22 mouse cellular contexts compared by ENCODE assay signal in the genomic region with DNA sequence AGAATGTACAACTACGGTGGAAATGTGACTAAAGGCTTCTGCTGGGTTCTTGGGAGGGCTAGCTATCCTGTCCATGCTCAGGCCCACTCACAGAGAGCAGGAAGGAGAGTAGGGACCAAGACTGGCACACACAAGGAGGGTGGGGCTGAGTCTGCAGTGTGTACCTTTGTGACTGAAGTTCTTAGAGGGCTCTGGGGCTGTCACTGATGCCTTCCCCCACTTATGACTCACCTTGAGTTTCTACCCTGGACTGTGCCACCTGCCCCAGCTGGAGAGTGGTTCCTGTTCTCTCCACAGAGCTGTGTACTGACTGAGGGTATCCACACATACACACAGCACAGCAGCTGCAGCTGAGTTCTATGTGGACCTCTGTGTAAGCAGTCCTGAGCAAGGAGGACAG.
DNase-seq lines count a peak whose midpoint lies in the region; ATAC-seq and TF ChIP-seq lines count a peak whose summit lies in the region.
"Had no signal": no experiment of that assay in that cellular context is flagged by ENCODE, and none has a peak within 500 bp of the region (broad histone marks: within the 10 kb centered on the region; RNA-seq: fewer than 3 reads in every experiment).

No protein-coding gene starts in this region.

- no peak overlapping the region for H3K27ac ChIP-seq in embryonic facial prominence, embryonic 12.5 days
- no peak overlapping the region for H3K27ac ChIP-seq in embryonic facial prominence, embryonic 10.5 days (replicated peaks)
- no peak overlapping the region for H3K27ac ChIP-seq in midbrain, embryonic 15.5 days
- no peak overlapping the region for H3K27ac ChIP-seq in midbrain, embryonic 13.5 days
- no peak overlapping the region for H3K27ac ChIP-seq in stomach, postnatal 0 days (replicated peaks)
- H3K27ac ChIP-seq: forebrain, embryonic 13.5 days; forebrain, embryonic 15.5 days had no signal

- no peaks in the 10 kb centered on the region for H3K4me1 ChIP-seq in embryonic facial prominence, embryonic 12.5 days
- H3K4me1 ChIP-seq in embryonic facial prominence, embryonic 10.5 days: no peaks in the 10 kb centered on the region
- no peaks in the 10 kb centered on the region for H3K4me1 ChIP-seq in midbrain, embryonic 15.5 days
- no peaks in the 10 kb centered on the region for H3K4me1 ChIP-seq in midbrain, embryonic 13.5 days (replicated peaks)
- H3K4me1 ChIP-seq in stomach, postnatal 0 days (replicated peaks; ENCODE audit: control insufficient read depth, insufficient read depth): no peaks in the 10 kb centered on the region
- H3K4me1 ChIP-seq: forebrain, embryonic 15.5 days had no signal

- H3K4me3 ChIP-seq in embryonic facial prominence, embryonic 12.5 days: no peak overlapping the region
- no peak overlapping the region for H3K4me3 ChIP-seq in embryonic facial prominence, embryonic 10.5 days
- H3K4me3 ChIP-seq in midbrain, embryonic 15.5 days: no peak overlapping the region
- no peak overlapping the region for H3K4me3 ChIP-seq in midbrain, embryonic 13.5 days (replicated peaks)
- H3K4me3 ChIP-seq in stomach, postnatal 0 days (ENCODE audit: low read depth, low read length): no peak overlapping the region
- H3K4me3 ChIP-seq: forebrain, embryonic 13.5 days; forebrain, embryonic 15.5 days had no signal

- no peak for DNase-seq in embryonic facial prominence, embryonic 10.5 days (ENCODE audit: low spot score)
- no peak for DNase-seq in stomach, postnatal 0 days (ENCODE audit: low spot score)
- DNase-seq: adrenal gland, adult 8-10 months; adrenal gland, postnatal 14 days; adrenal gland, postnatal 36 days; B cell, adult 2 months; cerebellum, adult 11-12 months; cerebellum, adult 2 months; cerebellum, adult 9-10 months; cerebellum, postnatal 10 days; cerebellum, postnatal 25 days; forebrain, postnatal 0 days had no signal

- no peak overlapping the region for H3K4me2 ChIP-seq in embryonic facial prominence, embryonic 12.5 days (replicated peaks)
- no peak overlapping the region for H3K4me2 ChIP-seq in midbrain, embryonic 15.5 days
- H3K4me2 ChIP-seq in midbrain, embryonic 13.5 days (replicated peaks): no peak overlapping the region
- no peak overlapping the region for H3K4me2 ChIP-seq in stomach, postnatal 0 days (replicated peaks; ENCODE audit: low read depth)
- H3K4me2 ChIP-seq: forebrain, embryonic 13.5 days; forebrain, embryonic 15.5 days had no signal

- WGBS in embryonic facial prominence, embryonic 12.5 days: 87% methylated on average over 1 of the region's 1 CpGs
- WGBS in embryonic facial prominence, embryonic 10.5 days: 96% methylated on average over 1 of the region's 1 CpGs
- 90% methylated on average over 1 of the region's 1 CpGs for WGBS in midbrain, embryonic 15.5 days
- WGBS in midbrain, embryonic 13.5 days: 86% methylated on average over 1 of the region's 1 CpGs
- WGBS in stomach, postnatal 0 days: 96% methylated on average over 1 of the region's 1 CpGs

- H3K27me3 ChIP-seq in embryonic facial prominence, embryonic 12.5 days: no peaks in the 10 kb centered on the region
- no peaks in the 10 kb centered on the region for H3K27me3 ChIP-seq in embryonic facial prominence, embryonic 10.5 days (replicated peaks; ENCODE audit: low read depth, poor library complexity, severe bottlenecking)
- H3K27me3 ChIP-seq in midbrain, embryonic 15.5 days (replicated peaks): no peaks in the 10 kb centered on the region
- H3K27me3 ChIP-seq in midbrain, embryonic 13.5 days: no peaks in the 10 kb centered on the region
- H3K27me3 ChIP-seq in stomach, postnatal 0 days (ENCODE audit: control insufficient read depth, insufficient read depth, low read length): no peaks in the 10 kb centered on the region
- H3K27me3 ChIP-seq: CH12.LX; forebrain, embryonic 13.5 days; forebrain, embryonic 15.5 days; Patski had no signal

- no peak overlapping the region for H3K9ac ChIP-seq in embryonic facial prominence, embryonic 12.5 days
- H3K9ac ChIP-seq in midbrain, embryonic 15.5 days: no peak overlapping the region
- no peak overlapping the region for H3K9ac ChIP-seq in midbrain, embryonic 13.5 days (replicated peaks)
- H3K9ac ChIP-seq in stomach, postnatal 0 days (ENCODE audit: low read length): no peak overlapping the region
- H3K9ac ChIP-seq: forebrain, embryonic 13.5 days; forebrain, embryonic 15.5 days; forebrain, postnatal 0 days had no signal

- no peaks in the 10 kb centered on the region for H3K9me3 ChIP-seq in embryonic facial prominence, embryonic 12.5 days
- no peaks in the 10 kb centered on the region for H3K9me3 ChIP-seq in embryonic facial prominence, embryonic 10.5 days
- H3K9me3 ChIP-seq in midbrain, embryonic 15.5 days: no peaks in the 10 kb centered on the region
- H3K9me3 ChIP-seq in midbrain, embryonic 13.5 days: no peaks in the 10 kb centered on the region
- H3K9me3 ChIP-seq in stomach, postnatal 0 days (ENCODE audit: control insufficient read depth, low read length): no peaks in the 10 kb centered on the region
- H3K9me3 ChIP-seq: forebrain, embryonic 13.5 days; forebrain, embryonic 15.5 days had no signal

- no peak for TF ChIP-seq EP300 in stomach, postnatal 0 days (optimal IDR thresholded peaks at IDR 0.05)

- no peak for TF ChIP-seq CTCF in stomach, postnatal 0 days (IDR thresholded peaks at IDR 0.05; ENCODE audit: low read depth)

- ATAC-seq in embryonic facial prominence, embryonic 12.5 days (ENCODE audit: insufficient number of reproducible peaks, insufficient read depth, low FRiP score, low TSS enrichment): 0 out of 2 replicates have a peak, but pooled peaks have one; percentile 50
- ATAC-seq in midbrain, embryonic 15.5 days (replicated peaks): peak; percentile 41; the same call in 1 of the 2 replicates
- ATAC-seq in midbrain, embryonic 13.5 days: no peak
- ATAC-seq in stomach, postnatal 0 days (ENCODE audit: low FRiP score, low TSS enrichment): peak; percentile 64; the same call in 1 of the 2 replicates
- ATAC-seq: activated CD4-positive, CD25-positive, alpha-beta regulatory T cell, adult 4 months; CD4-positive, CD25-positive, alpha-beta regulatory T cell, adult 4 months; forebrain, embryonic 13.5 days; forebrain, embryonic 15.5 days; forebrain, postnatal 0 days; Patski had no signal

- H3K36me3 ChIP-seq in embryonic facial prominence, embryonic 12.5 days: no peaks in the 10 kb centered on the region
- no peaks in the 10 kb centered on the region for H3K36me3 ChIP-seq in embryonic facial prominence, embryonic 10.5 days (replicated peaks)
- no peaks in the 10 kb centered on the region for H3K36me3 ChIP-seq in midbrain, embryonic 15.5 days (replicated peaks)
- no peaks in the 10 kb centered on the region for H3K36me3 ChIP-seq in midbrain, embryonic 13.5 days
- no peaks in the 10 kb centered on the region for H3K36me3 ChIP-seq in stomach, postnatal 0 days (ENCODE audit: control insufficient read depth, insufficient read depth, low read length)
- H3K36me3 ChIP-seq: forebrain, embryonic 15.5 days; G1E had no signal
